Mouse (Mus musculus): ENCODE results near the gene Smcp. TPM values are rescaled to one million over a fixed set of nuclear protein-coding genes. Genes with fewer than 3 reads are reported as not detected.

Gene Smcp
- polyA plus RNA-seq, 1 experiment from 2014 or later: not detected

- WGBS: 56% methylated on average over 1 of the region's 1 CpGs
- no peaks in the 10 kb centered on the region for H3K9me3 ChIP-seq (ENCODE audit: control insufficient read depth, low read length)
- H3K4me2 ChIP-seq (ENCODE audit: low read length): no peak within 1 kb of the TSS
- no peak for ATAC-seq (ENCODE audit: insufficient number of reproducible peaks, insufficient read depth, low FRiP score, low read depth)
- no peaks in the 10 kb centered on the region for H3K27me3 ChIP-seq (ENCODE audit: control insufficient read depth, insufficient read depth, low read length)
- no peak within 1 kb of the TSS for H3K4me3 ChIP-seq (ENCODE audit: control insufficient read depth in 1 of 2, insufficient read depth in 1 of 2, low read depth in 1 of 2, low read length in 2 of 2)
- H3K36me3 ChIP-seq (ENCODE audit: control insufficient read depth, insufficient read depth, low read length): no peaks in the 10 kb centered on the region
- H3K4me1 ChIP-seq (ENCODE audit: control insufficient read depth in 2 of 2, insufficient read depth in 2 of 2, low read length in 2 of 2): no peaks in the 10 kb centered on the region
- no peak within 1 kb of the TSS for H3K27ac ChIP-seq (replicated peaks in 1 of 2; ENCODE audit: control insufficient read depth in 1 of 2, insufficient read depth in 1 of 2, low read depth in 2 of 2, low read length in 2 of 2)
- no peak within 1 kb of the TSS for H3K9ac ChIP-seq (ENCODE audit: low read length)
Measured at GRCm38 (mm10) chr3:92573449-92574041, 15.3 kb downstream of the Smcp start, which contains the start of gene Ivl. TSS of gene Ivl (minus strand) at chr3:92573735.

DNA sequence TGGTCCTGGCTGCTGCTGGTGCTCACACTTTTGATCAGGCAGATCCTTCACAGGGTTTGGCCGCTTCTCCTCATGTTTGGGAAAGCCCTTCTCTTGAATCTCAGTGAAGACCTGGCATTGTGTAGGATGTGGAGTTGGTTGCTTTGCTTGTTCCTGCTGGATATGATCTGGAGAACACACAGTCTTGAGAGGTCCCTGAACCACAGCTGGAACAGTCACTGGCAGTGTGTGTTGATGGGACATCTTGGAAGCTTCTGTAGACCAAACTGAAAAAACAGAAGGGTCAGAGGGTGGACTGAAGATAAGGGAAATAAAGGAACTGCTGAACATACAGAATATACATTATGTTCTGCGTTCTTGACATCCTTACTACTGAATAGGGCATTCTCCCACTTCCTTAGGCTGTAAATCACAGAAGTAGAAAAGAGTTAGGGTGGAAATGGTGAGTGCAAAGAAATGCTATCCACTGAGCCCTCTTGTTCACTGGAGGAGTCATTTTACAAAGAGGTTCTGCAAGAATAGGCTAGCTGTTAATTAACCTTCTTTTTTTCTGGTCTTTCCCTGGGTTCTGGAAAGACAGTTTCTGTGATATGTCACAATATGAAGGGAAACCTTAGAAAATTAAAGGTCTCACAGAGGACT lies 16.2 kb downstream of the Smcp start:
- Histone ChIP-seq H3K4me3 (ENCODE audit: control insufficient read depth in 1 of 2, insufficient read depth in 1 of 2, low read depth in 1 of 2, low read length in 2 of 2) (no peak overlapping the region), H3K36me3 (ENCODE audit: control insufficient read depth, insufficient read depth, low read length) (no peaks in the 10 kb centered on the region), H3K27me3 (ENCODE audit: control insufficient read depth, insufficient read depth, low read length) (no peaks in the 10 kb centered on the region), H3K9ac (ENCODE audit: low read length) (no peak overlapping the region), H3K9me3 (ENCODE audit: control insufficient read depth, low read length) (no peaks in the 10 kb centered on the region), H3K4me1 (ENCODE audit: control insufficient read depth in 2 of 2, insufficient read depth in 2 of 2, low read length in 2 of 2) (no peaks in the 10 kb centered on the region), H3K27ac (replicated peaks in 1 of 2; ENCODE audit: control insufficient read depth in 1 of 2, insufficient read depth in 1 of 2, low read depth in 2 of 2, low read length in 2 of 2) (no peak overlapping the region), H3K4me2 (ENCODE audit: low read length) (no peak overlapping the region)
- ATAC-seq (ENCODE audit: insufficient number of reproducible peaks, insufficient read depth, low FRiP score, low read depth): no peak
- WGBS: 53% methylated on average over 2 of the region's 2 CpGs

- H3K9ac ChIP-seq (ENCODE audit: low read length): no peak overlapping the region
Measured at GRCm38 (mm10) chr3:92568752-92569151, 20.0 kb downstream of the Smcp start.

GRCm38 (mm10) chr3:92565418-92565817 lies 23.4 kb downstream of the Smcp start:
- Histone ChIP-seq H3K9ac (ENCODE audit: low read length) (no peak overlapping the region), H3K4me2 (ENCODE audit: low read length) (no peak overlapping the region), H3K27ac (replicated peaks in 1 of 2; ENCODE audit: control insufficient read depth in 1 of 2, insufficient read depth in 1 of 2, low read depth in 2 of 2, low read length in 2 of 2) (no peak overlapping the region), H3K9me3 (ENCODE audit: control insufficient read depth, low read length) (no peaks in the 10 kb centered on the region), H3K36me3 (ENCODE audit: control insufficient read depth, insufficient read depth, low read length) (no peaks in the 10 kb centered on the region), H3K27me3 (ENCODE audit: control insufficient read depth, insufficient read depth, low read length) (no peaks in the 10 kb centered on the region), H3K4me3 (ENCODE audit: control insufficient read depth in 1 of 2, insufficient read depth in 1 of 2, low read depth in 1 of 2, low read length in 2 of 2) (no peak overlapping the region), H3K4me1 (ENCODE audit: control insufficient read depth in 2 of 2, insufficient read depth in 2 of 2, low read length in 2 of 2) (no peaks in the 10 kb centered on the region)
- ATAC-seq (ENCODE audit: insufficient number of reproducible peaks, insufficient read depth, low FRiP score, low read depth): no peak

More at GRCm38 (mm10) chr3:92568752-92569151, 20.0 kb downstream of the Smcp start:
- ATAC-seq (ENCODE audit: insufficient number of reproducible peaks, insufficient read depth, low FRiP score, low read depth): no peak
- Histone ChIP-seq H3K4me3 (ENCODE audit: control insufficient read depth in 1 of 2, insufficient read depth in 1 of 2, low read depth in 1 of 2, low read length in 2 of 2) (no peak overlapping the region), H3K9me3 (ENCODE audit: control insufficient read depth, low read length) (no peaks in the 10 kb centered on the region), H3K4me2 (ENCODE audit: low read length) (no peak overlapping the region), H3K36me3 (ENCODE audit: control insufficient read depth, insufficient read depth, low read length) (no peaks in the 10 kb centered on the region), H3K27me3 (ENCODE audit: control insufficient read depth, insufficient read depth, low read length) (no peaks in the 10 kb centered on the region), H3K4me1 (ENCODE audit: control insufficient read depth in 2 of 2, insufficient read depth in 2 of 2, low read length in 2 of 2) (no peaks in the 10 kb centered on the region), H3K27ac (replicated peaks in 1 of 2; ENCODE audit: control insufficient read depth in 1 of 2, insufficient read depth in 1 of 2, low read depth in 2 of 2, low read length in 2 of 2) (no peak overlapping the region)
- WGBS: 74% methylated on average over 2 of the region's 2 CpGs

GRCm38 (mm10) chr3:92534411-92534810 lies 54.4 kb downstream of the Smcp start, which contains the start of gene 2310046K23Rik:
TSS of gene 2310046K23Rik (minus strand) at chr3:92534511.
- ATAC-seq (ENCODE audit: insufficient number of reproducible peaks, insufficient read depth, low FRiP score, low read depth): no peak
- Histone ChIP-seq H3K27me3 (ENCODE audit: control insufficient read depth, insufficient read depth, low read length) (no peaks in the 10 kb centered on the region), H3K27ac (replicated peaks in 1 of 2; ENCODE audit: control insufficient read depth in 1 of 2, insufficient read depth in 1 of 2, low read depth in 2 of 2, low read length in 2 of 2) (no peak within 1 kb of the TSS), H3K36me3 (ENCODE audit: control insufficient read depth, insufficient read depth, low read length) (no peaks in the 10 kb centered on the region), H3K9ac (ENCODE audit: low read length) (no peak within 1 kb of the TSS), H3K4me3 (ENCODE audit: control insufficient read depth in 1 of 2, insufficient read depth in 1 of 2, low read depth in 1 of 2, low read length in 2 of 2) (no peak within 1 kb of the TSS), H3K9me3 (ENCODE audit: control insufficient read depth, low read length) (no peaks in the 10 kb centered on the region), H3K4me2 (ENCODE audit: low read length) (no peak within 1 kb of the TSS), H3K4me1 (ENCODE audit: control insufficient read depth in 2 of 2, insufficient read depth in 2 of 2, low read length in 2 of 2) (no peaks in the 10 kb centered on the region)
- WGBS: 74% methylated on average over 3 of the region's 3 CpGs

Other genes starting within 250 kb of the Smcp start
- gene Sprr2d, start 249.9 kb downstream of the Smcp start, polyA plus RNA-seq (2014; fragmentation: Nextera tagmentation; extraction: Ambion mirVana): not detected in 2 replicates
- not detected in 2 replicates for gene Sprr2e, start 236.9 kb downstream of the Smcp start, polyA plus RNA-seq (2014; fragmentation: Nextera tagmentation; extraction: Ambion mirVana)
- not detected in 2 replicates for gene Sprr2f, start 223.8 kb downstream of the Smcp start, polyA plus RNA-seq (2014; fragmentation: Nextera tagmentation; extraction: Ambion mirVana)
- gene Sprr2h, start 203.3 kb downstream of the Smcp start, polyA plus RNA-seq (2014; fragmentation: Nextera tagmentation; extraction: Ambion mirVana): not detected in 2 replicates
- not detected in 2 replicates for gene Sprr2i, start 181.0 kb downstream of the Smcp start, polyA plus RNA-seq (2014; fragmentation: Nextera tagmentation; extraction: Ambion mirVana)
- gene Sprr2j-ps, start 170.9 kb downstream of the Smcp start, polyA plus RNA-seq (2014; fragmentation: Nextera tagmentation; extraction: Ambion mirVana): not detected in 2 replicates
- 5.2 and 5.9 TPM in 2 replicates for gene Gm9774, start 159.6 kb downstream of the Smcp start, polyA plus RNA-seq (2014; fragmentation: Nextera tagmentation; extraction: Ambion mirVana)
- not detected in 2 replicates for gene Sprr2k, start 156.4 kb downstream of the Smcp start, polyA plus RNA-seq (2014; fragmentation: Nextera tagmentation; extraction: Ambion mirVana)
- not detected in 2 replicates for gene Sprr1b, start 150.2 kb downstream of the Smcp start, polyA plus RNA-seq (2014; fragmentation: Nextera tagmentation; extraction: Ambion mirVana)
- not detected in 2 replicates for gene Sprr3, start 130.3 kb downstream of the Smcp start, polyA plus RNA-seq (2014; fragmentation: Nextera tagmentation; extraction: Ambion mirVana)
- gene Sprr1a, start 103.1 kb downstream of the Smcp start, polyA plus RNA-seq (2014; fragmentation: Nextera tagmentation; extraction: Ambion mirVana): 0.78 TPM in 1 of 2 replicates, not detected in the other
- not detected in 2 replicates for gene Sprr4, start 88.5 kb downstream of the Smcp start, polyA plus RNA-seq (2014; fragmentation: Nextera tagmentation; extraction: Ambion mirVana)
- not detected in 2 replicates for gene 2310046K23Rik, start 54.5 kb downstream of the Smcp start, polyA plus RNA-seq (2014; fragmentation: Nextera tagmentation; extraction: Ambion mirVana)
- gene Ivl, start 15.3 kb downstream of the Smcp start, polyA plus RNA-seq (2014; fragmentation: Nextera tagmentation; extraction: Ambion mirVana): not detected in 2 replicates
- not detected in 2 replicates for gene 2210017I01Rik, start 18.5 kb upstream of the Smcp start, polyA plus RNA-seq (2014; fragmentation: Nextera tagmentation; extraction: Ambion mirVana)
- not detected in 2 replicates for gene Lce6a, start 32.7 kb upstream of the Smcp start, polyA plus RNA-seq (2014; fragmentation: Nextera tagmentation; extraction: Ambion mirVana)
- gene Lce1a1, start 59.3 kb upstream of the Smcp start, polyA plus RNA-seq (2014; fragmentation: Nextera tagmentation; extraction: Ambion mirVana): not detected in 2 replicates
- not detected in 2 replicates for gene Lce1b, start 67.9 kb upstream of the Smcp start, polyA plus RNA-seq (2014; fragmentation: Nextera tagmentation; extraction: Ambion mirVana)
- not detected in 2 replicates for gene Lce1a2, start 81.3 kb upstream of the Smcp start, polyA plus RNA-seq (2014; fragmentation: Nextera tagmentation; extraction: Ambion mirVana)
- not detected in 2 replicates for gene Lce1c, start 90.2 kb upstream of the Smcp start, polyA plus RNA-seq (2014; fragmentation: Nextera tagmentation; extraction: Ambion mirVana)
- not detected in 2 replicates for gene Lce1d, start 98.2 kb upstream of the Smcp start, polyA plus RNA-seq (2014; fragmentation: Nextera tagmentation; extraction: Ambion mirVana)
- not detected in 2 replicates for gene Lce1e, start 120.1 kb upstream of the Smcp start, polyA plus RNA-seq (2014; fragmentation: Nextera tagmentation; extraction: Ambion mirVana)
- not detected in 2 replicates for gene Lce1f, start 131.4 kb upstream of the Smcp start, polyA plus RNA-seq (2014; fragmentation: Nextera tagmentation; extraction: Ambion mirVana)
- gene Gm38119, start 150.1 kb upstream of the Smcp start, polyA plus RNA-seq (2014; fragmentation: Nextera tagmentation; extraction: Ambion mirVana): not detected in 2 replicates
- gene Lce1g, start 163.3 kb upstream of the Smcp start, polyA plus RNA-seq (2014; fragmentation: Nextera tagmentation; extraction: Ambion mirVana): not detected in 2 replicates
- gene Lce1h, start 176.1 kb upstream of the Smcp start, polyA plus RNA-seq (2014; fragmentation: Nextera tagmentation; extraction: Ambion mirVana): not detected in 2 replicates
- gene Lce1i, start 189.9 kb upstream of the Smcp start, polyA plus RNA-seq (2014; fragmentation: Nextera tagmentation; extraction: Ambion mirVana): not detected in 2 replicates
- gene Lce1j, start 201.5 kb upstream of the Smcp start, polyA plus RNA-seq (2014; fragmentation: Nextera tagmentation; extraction: Ambion mirVana): not detected in 2 replicates
- not detected in 2 replicates for gene Lce1k, start 218.9 kb upstream of the Smcp start, polyA plus RNA-seq (2014; fragmentation: Nextera tagmentation; extraction: Ambion mirVana)
- gene Kprp, start 238.2 kb upstream of the Smcp start, polyA plus RNA-seq (2014; fragmentation: Nextera tagmentation; extraction: Ambion mirVana): not detected in 2 replicates

All from heart, embryonic 14.5 days (tissue).